Mouse (Mus musculus): ENCODE measurements around the gene Stk11ip.

Stk11ip gene

DNA sequence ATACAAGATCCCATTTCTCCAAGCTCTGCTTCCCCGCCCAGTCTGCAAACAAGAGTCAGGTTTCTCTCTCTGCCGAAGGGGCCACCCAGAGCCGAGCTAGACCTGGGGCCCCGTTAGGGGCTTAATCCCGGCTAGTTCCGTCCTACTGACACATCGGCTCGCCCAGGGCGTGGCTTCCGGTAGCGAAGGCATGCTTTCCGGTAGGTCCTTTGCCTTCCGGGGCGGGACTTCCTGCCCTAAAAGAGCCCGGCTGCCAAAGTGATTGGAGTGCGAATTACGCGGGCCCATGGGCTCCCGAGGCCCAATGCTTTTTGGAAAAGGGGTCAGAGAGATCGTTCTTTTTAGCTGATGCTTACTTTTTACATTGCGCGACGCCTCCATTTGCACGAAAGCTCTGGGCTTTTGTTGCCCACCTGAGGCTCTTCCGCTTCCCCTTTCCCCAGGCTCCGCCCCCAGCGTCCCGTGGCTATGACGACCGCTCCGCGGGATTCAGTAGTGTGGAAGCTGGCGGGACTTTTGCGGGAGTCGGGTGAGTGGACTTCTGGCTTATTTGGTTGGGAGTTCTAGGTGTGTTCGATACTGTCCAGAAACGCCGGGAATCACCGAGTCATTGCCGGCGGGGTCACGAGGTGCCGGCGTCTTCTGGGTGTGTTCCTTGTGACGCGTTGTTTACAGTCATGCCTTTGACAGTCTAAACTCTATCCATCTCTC, at the start of gene Stk11ip:
Gene Stk11ip (plus strand): TSS at position 209 of the 711 bp plus-strand sequence.
- DNase-seq (ENCODE audit: low read depth), result peak; percentile 83

GRCm38 (mm10) chr1:75476441-75476840, 44.9 kb upstream of the Stk11ip start:
- no peak for DNase-seq (ENCODE audit: low read depth)

- DNase-seq (ENCODE audit: low read depth), result peak; percentile 37
Observed at GRCm38 (mm10) chr1:75477264-75477965, 43.9 kb upstream of the Stk11ip start.

GRCm38 (mm10) chr1:75477966-75478290, 43.4 kb upstream of the Stk11ip start:
- no peak for DNase-seq (ENCODE audit: low read depth)

DNA sequence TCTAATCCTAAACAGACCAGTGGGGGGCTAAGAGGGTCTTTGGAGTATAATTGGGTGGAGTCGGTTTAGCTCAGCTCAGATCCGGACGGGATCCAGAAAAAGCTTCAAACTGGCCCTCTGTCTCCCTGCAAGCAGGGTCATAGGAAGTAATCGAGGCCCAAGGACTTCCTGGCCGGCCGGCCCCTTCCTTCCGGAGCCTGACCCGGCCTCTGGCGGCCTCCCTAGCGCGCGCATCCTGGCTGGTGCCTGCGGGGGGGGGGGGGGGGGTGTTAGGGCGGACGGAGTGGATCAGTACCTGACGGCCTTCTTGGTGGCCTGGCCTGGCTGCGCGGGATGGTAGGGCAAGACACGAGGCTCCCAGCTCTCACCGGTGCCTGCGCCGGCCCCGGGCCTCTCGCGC, 42.8 kb upstream of the Stk11ip start:
- no peak for DNase-seq (ENCODE audit: low read depth)

GRCm38 (mm10) chr1:75478916-75479634, 42.3 kb upstream of the Stk11ip start, which contains the start of the genes Chpf and Tmem198:
Gene Chpf (minus strand): TSS chr1:75479307.
Gene Tmem198 (plus strand): TSS chr1:75479532.
- DNase-seq (ENCODE audit: low read depth), result peak; percentile 84

GRCm38 (mm10) chr1:75479635-75479989, 41.7 kb upstream of the Stk11ip start:
- no peak for DNase-seq (ENCODE audit: low read depth)

DNA sequence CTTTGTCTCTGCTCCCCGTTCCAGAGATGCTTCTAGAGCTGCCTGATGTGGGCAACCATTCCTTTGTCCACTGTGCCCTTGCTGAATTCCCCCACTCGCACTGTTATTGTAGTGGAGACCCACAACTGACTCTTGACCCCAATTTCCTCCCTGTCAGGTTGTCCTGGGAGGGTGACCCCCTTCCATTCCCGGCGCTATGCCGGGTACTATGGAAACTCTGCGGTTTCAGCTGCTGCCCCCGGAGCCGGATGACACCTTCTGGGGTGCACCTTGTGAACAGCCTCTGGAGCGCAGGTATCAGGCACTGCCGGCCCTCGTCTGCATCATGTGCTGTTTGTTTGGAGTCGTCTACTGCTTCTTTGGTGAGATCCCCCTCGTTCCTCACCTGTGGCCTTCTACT, 41.3 kb upstream of the Stk11ip start:
- DNase-seq (ENCODE audit: low read depth), result no peak

- DNase-seq (ENCODE audit: low read depth), result no peak
Observed at GRCm38 (mm10) chr1:75480735-75481134, 40.6 kb upstream of the Stk11ip start.

- no peak for DNase-seq (ENCODE audit: low read depth)
Observed at GRCm38 (mm10) chr1:75486561-75486960, 34.8 kb upstream of the Stk11ip start.

GRCm38 (mm10) chr1:75487040-75487404, 34.3 kb upstream of the Stk11ip start:
- no peak for DNase-seq (ENCODE audit: low read depth)

DNA sequence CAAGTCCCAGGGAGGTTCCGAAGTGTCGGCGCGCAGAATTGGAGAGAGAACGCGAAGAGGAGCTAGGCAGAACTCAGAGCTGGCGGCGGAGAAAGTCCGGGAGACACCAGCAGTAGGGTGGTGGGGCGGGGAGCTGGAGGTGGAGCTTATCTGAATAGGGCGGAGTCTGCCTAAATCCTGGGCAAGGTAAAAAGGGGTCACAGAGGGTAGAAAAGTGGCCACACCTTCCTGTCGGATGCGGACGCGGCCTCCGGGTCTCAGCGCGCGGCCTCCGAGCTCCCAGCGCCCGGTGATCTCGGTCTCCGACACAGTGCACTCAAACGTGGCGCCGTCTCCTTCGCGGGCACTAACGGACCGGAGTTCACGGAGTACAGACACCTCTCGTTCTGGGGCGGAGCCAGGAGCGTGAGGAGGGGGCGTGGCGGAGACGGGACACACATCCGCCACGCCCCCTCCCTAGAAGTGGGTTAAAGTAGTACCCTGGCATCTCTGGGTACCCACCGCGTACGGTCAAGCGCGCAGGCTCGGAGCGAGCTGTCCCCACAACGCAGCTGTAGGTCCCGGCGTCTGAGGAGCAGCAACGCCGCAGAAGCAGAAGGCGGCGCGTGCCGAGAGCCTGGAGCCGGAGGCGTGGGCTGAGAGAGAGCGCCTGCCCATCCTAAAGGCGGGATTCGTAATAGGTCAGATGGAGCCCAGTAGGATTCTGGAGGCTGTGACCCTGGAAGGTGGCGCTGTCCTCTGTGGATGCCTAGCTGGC, 33.7 kb upstream of the Stk11ip start:
- no peak for DNase-seq (ENCODE audit: low read depth)

GRCm38 (mm10) chr1:75490785-75491551, 30.4 kb upstream of the Stk11ip start:
- no peak for DNase-seq (ENCODE audit: low read depth)

DNA sequence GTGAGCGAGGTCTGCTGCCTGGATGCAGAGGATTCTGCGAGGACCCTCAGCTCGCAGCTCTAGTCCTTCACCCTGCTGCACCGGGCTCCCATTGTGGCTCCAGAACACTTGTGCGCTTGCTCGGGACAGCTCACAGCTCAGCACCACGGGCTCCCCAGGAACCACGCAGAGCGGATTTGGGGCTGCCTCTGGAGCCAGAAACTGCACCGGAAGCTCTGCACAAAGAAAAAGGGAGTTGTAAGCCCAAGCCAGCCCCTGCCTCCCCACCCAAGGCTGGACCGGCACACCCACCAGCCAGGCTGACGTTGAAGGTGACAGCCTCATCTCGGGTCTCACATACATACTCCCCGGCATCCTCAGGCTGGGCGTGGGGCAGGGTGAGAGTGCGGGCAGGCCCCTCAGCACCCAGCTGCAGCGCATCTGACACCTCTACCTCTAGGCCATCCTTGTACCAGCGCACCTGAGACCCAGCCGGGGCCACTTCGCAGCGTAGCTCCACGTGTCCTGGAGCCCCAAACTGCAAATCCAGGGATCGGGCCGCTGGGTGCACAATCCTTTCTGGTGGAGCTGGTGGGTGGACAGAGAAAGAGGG, 28.7 kb upstream of the Stk11ip start:
- no peak for DNase-seq (ENCODE audit: low read depth)

DNA sequence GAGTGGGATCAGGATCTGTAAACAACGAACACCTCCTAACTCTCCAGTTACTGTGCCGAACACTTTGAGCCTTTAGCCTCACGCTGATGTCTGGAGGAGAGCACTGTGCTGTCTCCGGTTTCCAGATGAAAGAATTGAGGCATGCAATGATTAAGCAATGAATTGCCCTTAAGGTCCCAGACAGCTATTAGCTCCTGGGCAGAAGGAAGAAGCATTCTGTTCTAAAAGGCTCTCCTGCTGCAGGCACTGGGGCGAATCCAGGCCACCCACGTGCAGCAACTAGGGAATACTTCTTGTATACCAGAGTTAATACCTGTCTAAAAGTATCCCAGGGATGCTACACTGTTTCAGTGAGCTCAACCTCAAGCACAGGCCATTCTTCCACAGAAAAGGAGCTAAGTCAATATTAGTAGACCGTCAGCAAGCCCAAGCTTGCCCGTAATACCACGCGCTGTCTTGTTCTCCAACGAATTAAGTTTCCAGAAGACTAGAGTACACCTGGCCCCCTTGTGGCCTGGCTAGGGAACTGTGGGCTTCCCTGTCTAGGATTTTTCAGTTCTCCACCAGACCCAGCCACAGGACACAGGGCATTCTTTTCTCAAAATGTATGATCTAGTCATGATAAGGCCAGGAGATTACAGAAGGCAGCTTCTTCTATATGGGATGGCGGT, 26.3 kb upstream of the Stk11ip start:
- DNase-seq (ENCODE audit: low read depth), result no peak

DNA sequence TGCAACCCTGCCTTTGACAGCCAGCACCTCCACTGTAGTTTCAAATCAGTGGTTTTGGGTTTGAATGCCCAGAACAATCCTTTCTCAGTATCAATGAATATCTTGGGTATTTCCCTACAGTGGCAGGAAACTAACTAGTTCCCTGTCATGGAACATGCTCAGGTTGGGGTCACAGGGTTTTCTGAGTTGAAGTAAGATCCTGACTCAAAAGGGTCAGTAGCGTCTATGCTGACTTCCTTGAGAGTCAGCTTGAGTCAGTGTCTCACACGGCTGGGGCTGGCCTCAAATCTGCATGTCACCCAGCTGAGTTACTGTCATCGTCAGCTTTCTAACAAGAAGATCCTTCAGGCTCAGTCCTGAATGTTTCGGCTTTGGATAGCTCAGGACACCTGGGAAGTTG, 22.4 kb upstream of the Stk11ip start:
- no peak for DNase-seq (ENCODE audit: low read depth)

DNA sequence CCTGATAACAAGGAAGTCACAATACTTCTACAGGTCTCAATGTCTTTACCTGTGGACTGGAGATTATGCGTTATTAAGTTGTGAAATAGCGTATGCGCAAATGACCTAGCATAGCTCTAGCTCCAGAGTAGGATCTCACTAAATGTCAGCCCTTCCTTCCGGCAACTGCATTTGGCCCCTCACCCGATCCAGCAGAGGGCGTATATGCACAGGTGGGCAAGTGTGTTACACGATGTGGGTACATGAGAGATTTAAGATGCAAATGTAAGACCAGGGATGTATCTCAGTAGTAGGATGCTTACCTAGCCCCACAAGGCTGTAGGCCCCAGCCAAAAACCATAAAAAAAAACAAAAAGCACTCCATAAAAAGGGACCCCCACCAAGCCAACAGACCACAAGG, 21.9 kb upstream of the Stk11ip start:
- DNase-seq (ENCODE audit: low read depth), result no peak

GRCm38 (mm10) chr1:75501905-75502304, 19.4 kb upstream of the Stk11ip start:
- DNase-seq (ENCODE audit: low read depth), result no peak

GRCm38 (mm10) chr1:75502945-75503650, 18.2 kb upstream of the Stk11ip start:
- no peak for DNase-seq (ENCODE audit: low read depth)

DNA sequence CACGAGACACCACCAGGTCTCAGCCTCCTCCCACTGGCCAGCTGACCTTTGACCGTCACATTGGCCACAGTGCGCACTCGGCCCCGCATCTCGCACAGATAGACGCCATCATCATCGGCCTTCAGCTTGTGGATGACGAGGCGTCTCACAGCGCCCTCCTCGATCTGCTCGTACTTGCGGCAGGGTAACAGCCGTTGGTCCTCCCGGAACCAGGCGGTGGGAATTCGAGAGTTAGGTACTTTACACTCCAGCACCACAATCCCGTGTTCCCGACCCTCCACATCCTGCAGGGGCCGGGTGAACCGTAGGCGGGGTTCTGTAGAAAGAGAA, 17.7 kb upstream of the Stk11ip start:
- no peak for DNase-seq (ENCODE audit: low read depth)
